Mouse (Mus musculus) brain, embryonic 14.5 days (tissue): ENCODE data around the gene Gmds. TPM values are rescaled to one million over a fixed set of nuclear protein-coding genes. Genes with fewer than 3 reads are reported as not detected.

Source experiments
- DNase-seq: peaks from one replicate; pipeline ENCODE4 v3.0.0-alpha.2; 2011; ENCODE audit warnings: low read depth
- CTCF ChIP-seq: fragments of 200-500 bp; IDR thresholded peaks from 2 replicates; pipeline ENCODE4 v1.5.1; 2012; ENCODE audit warnings: inconsistent platforms, mild to moderate bottlenecking, moderate library complexity, borderline replicate concordance; ENCODE audit not compliant: insufficient read depth, insufficient read length; ENCODE audit errors: extremely low read depth
- POLR2A ChIP-seq: fragments of 200-500 bp; IDR thresholded peaks from 2 replicates; pipeline ENCODE4 v1.6.1; 2012; ENCODE audit warnings: mild to moderate bottlenecking, inconsistent platforms, borderline replicate concordance; ENCODE audit not compliant: poor library complexity, insufficient read depth, insufficient read length, severe bottlenecking; ENCODE audit errors: extremely low read depth
- polyA plus RNA-seq: library from polyadenylated mRNA; depleted of rRNA; stranded (reverse); fragments of >200 nt; gene quantifications from 2 replicates; pipeline ENCODE4 v1.2.3, GENCODE M21; 2012

Gmds gene
- polyA plus RNA-seq, 1 experiment: 19.8 TPM

DNA sequence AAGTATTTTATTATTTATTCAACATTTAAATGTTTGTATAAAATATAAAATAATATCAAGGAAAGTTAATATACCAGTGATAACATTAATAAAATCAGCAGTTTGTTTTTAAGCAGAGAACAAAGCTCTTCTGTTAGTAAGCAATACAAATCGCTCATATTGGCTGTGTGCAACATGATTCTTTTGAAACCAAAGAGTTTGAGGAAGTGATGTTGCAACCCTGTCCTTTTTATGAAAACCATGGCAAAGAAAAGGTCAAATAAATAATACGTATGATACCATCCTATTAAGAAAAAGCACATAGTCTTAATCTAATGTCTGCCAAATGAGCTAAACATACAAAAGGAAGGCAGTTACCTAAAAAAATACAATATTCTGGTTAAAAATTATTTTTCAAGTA is 126.4 kb downstream of the Gmds start:
- TF ChIP-seq POLR2A: no peak
- no peak for TF ChIP-seq CTCF
- DNase-seq: no peak

DNA sequence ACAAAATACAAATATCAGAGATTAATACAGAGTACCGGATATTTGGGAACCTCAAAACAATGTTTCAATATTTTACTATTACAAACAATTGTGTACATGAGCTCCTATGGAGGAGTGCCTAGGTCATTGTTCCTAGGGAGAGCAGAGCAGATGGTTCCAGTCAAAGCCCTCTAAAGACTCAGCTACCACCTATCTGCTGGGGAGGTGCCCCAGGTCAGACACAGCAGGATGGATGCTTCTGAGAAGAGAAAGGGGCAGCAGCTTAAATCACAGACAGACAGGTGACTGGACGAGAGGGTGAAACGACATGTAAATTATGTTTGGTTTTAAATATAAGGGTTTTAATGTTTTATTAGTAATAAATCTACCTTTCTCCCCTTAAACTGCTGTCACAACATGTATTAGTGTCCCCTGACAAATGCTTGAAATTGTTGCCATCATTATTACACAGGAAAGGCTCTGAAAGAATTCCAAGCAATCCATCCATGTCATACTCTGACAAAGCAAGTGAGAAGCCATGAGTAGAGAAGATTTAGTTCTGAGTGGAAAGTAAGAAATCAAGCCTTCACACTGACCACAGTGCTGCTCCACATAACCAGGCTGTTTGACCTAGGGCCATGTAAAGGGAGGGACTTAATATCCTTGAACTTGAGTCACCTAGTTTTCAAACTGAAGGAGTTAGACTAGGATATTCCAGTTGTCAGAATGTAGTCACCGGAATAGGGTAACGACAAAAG is 131.2 kb downstream of the Gmds start:
- TF ChIP-seq CTCF (no peak), POLR2A (no peak)
- no peak for DNase-seq

DNA sequence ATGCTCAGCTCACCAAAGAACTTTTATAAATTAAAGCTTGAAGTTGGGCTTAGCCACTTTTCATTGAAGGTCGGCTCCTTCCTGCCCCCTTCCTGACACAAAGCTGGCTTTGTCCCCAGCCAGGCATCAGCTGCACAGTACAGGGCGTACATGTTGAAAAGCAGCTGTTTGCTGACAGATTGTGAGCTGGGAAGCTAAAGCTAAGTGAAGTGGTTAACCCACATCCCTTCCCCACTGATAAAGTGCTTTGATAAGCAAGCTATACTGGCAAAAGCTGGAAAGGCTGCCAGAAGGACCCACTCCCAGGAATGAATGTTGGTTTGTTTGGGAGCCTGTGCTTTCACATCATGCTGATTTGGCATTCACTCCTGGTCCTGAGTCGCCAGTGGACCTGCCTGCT is 158.6 kb downstream of the Gmds start:
- peak; percentile 82 for DNase-seq
- TF ChIP-seq POLR2A (no peak), CTCF (no peak)

DNA sequence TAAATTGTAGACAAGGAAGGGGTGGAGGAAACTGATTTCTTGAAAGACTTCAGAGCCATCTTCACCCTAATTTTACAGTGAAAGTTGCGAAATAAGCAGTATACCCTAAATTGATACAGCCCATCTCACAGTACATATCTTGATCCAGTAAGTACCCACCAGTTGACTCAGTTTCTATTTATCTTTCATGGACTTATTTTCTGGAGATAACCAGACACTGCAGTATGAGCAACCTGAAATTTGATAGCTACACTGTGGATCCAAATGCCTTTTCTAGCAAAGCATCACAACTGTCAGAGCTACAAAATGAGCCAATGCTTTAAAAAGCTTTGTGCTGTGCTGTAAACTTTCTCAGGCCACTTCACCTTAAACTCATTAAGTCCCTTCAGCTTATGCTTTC is 159.9 kb downstream of the Gmds start:
- no peak for DNase-seq
- TF ChIP-seq CTCF (no peak), POLR2A (no peak)

DNA sequence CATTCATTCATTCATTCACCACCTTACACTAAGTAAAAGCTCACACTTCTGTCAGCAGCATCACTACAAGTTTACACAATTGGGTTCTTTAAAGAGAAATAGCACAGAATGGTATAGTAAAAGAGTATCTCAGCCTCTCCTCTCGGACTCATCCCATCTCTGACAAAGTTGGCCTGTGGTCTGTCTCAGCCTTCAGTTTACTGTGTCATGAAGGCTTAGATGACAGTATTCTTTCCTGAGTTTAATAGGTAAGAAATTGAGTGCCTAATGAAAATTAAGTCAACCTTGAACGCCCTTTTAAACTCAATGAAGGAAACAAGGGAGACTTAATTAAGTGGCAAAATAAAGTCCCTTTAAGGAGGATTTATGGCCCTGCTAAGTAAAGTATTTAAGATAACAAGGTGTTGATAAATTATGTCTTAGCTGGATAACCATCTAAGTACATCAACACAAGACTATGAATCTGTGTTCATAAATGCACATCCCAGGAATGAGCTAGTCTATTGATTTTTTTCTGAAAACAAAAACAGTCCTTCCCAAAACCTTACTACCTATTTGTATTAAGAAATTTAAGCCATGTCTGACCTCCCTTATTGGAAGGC is 160.6 kb downstream of the Gmds start:
- TF ChIP-seq POLR2A (no peak), CTCF (no peak)
- no peak for DNase-seq

DNA sequence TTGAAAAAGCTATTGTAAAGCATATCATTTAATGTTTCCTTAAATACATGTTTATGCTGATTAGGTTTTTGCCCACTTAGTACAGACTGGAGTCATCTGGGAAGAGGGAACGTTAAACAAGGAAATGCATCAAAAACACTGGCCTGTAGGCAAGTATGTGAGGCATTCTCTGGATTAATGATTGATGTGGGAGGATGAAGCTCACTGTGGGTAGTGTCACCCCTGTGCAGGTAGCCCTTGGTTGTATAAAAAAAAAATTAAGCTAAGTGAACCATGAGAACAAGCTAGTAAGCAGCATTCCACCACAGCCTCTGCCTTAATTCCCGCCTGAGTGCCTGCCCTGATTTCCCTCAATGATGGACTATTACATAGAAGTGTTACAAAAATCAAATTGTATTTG is 163.5 kb downstream of the Gmds start:
- TF ChIP-seq POLR2A (no peak), CTCF (no peak)

DNA sequence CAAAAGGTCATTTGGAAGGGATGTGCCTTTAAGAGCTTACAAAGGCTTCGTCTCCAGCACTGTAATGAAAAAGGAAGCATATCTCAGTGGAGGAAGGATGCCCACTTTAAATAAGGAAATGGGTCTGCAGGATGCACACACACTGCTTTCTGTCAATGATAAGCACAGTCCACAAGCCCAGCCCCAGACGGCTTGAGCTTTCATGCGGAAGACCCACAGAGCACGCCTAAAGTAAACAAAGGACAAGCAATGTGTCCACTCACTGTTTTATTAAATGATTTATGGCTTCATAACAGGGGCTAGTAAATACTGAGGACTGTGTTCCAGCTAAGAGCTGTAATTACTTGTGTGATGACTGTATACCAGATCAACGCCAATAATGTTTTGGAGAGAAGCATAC is 169.4 kb downstream of the Gmds start:
- DNase-seq: peak; percentile 20
- TF ChIP-seq CTCF (no peak), POLR2A (no peak)

More for the DNA sequence above, 163.5 kb downstream of the Gmds start:
- no peak for DNase-seq

DNA sequence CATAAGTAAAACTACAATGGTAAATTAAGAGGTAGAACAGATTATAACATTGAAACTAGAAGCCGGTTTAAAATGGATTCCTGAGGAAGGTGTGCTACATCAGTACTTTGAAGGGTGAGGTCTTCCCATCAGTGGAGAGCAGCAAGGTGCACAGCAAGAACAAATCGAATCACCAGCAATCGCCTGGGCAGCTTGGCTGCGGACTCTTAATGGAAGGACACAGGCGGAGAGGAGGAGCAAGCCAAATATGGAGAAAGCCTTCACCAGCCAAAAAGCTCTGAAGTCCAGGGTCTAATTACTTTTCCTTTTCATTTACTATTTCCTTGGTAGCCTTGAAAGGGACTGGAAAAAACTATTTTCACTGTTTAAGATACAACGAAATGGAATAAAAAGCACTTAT is 170.7 kb downstream of the Gmds start:
- TF ChIP-seq POLR2A (no peak), CTCF (no peak)
- DNase-seq: no peak

DNA sequence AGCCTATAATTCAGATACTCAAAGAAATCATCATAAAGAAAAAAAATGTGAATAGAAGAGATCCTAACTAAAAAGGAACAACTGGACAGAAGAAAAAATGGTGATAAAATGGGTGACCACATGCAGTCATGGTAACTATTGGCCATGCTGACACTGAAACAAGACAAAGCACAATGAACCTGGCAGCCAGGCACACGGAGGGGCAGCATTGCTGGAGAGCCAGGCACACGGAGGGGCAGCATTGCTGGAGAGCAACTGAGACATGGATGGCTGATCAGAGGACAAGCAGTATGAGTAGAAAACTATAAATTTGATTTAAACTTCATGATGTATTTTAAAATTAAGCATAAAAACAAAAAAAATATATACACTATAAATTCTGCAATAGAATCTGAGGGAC is 173.0 kb downstream of the Gmds start:
- DNase-seq: no peak
- TF ChIP-seq POLR2A (no peak), CTCF (no peak)

DNA sequence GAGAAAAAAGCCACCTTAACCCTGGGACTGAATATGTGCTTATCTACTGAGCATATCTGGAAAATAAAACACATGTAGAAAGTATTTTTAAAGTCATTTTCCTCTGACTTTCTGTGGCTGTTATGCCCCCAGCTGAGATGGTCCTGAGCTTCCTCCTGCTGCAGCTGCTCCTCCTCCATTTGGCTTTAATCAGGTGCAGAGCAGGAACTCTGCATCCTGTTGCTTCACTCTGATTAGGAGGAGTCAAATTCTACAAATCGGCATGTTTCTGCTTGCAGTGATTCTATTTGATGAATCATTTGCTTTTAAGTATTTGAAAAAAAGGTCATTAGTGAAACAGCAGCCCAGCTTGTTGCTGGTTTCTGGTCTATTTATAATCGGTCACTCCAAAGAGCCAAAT is 177.0 kb downstream of the Gmds start:
- DNase-seq: no peak
- TF ChIP-seq CTCF: no peak
- TF ChIP-seq POLR2A: no peak

DNA sequence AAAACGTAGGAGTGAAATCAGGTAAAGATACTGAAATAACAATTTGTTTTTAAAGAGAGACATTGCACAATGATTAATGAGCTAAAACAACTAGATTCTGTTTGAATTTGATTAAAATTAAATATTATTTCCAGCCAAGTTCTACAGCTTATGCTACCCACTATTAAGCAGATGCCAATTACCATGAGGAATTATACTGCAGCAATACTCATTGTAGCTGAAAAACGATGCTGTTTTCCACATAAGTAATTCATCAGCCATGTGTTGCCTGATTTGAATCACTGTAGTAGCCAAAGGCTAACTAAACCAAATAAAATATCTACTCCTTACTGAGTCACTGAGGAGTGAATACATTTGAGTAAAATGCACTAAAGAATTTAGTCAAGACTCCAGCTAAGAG is 180.3 kb downstream of the Gmds start:
- DNase-seq: peak; percentile 21
- TF ChIP-seq POLR2A (no peak), CTCF (no peak)

DNA sequence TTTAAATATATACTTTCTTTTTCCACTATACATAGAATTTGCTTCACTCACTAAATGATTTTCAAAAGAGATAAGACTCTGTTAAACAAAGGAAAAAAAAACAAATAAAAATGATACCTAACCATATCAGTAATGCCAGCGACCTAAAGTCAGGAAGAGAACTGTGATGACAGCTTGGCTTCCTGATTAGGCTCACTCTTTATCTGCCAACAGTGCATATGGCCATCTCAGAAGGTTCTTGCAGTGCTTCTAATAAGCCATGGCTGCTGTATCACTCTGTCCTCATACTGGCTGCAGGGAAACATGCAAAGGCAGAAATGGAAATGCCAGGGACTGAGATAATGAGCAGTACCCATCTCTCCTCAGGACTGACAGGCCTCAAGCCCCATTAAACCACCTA is 192.6 kb downstream of the Gmds start:
- TF ChIP-seq POLR2A (no peak), CTCF (no peak)
- no peak for DNase-seq
